Mouse (Mus musculus): Measurements from ENCODE around the gene Golga1. TPM values are rescaled to one million over a fixed set of nuclear protein-coding genes. Genes with fewer than 3 reads are reported as not detected.
A peak's percentile ranks its signal among the peaks of the same experiment; 100 is the strongest.
"Not testable (repeated sequence)": the region's sequence is repeated elsewhere in the genome, so short reads cannot be mapped to it uniquely, and the experiment has no call there.

Golga1 gene
- 27.9 and 28.9 TPM in 2 replicates for polyA plus RNA-seq (2015; fragmentation: Nextera tagmentation; extraction: Ambion mirVana)

- Histone ChIP-seq H3K9me3 (replicated peaks) (no peaks in the 10 kb centered on the region), H3K4me2 (peak within 1 kb of the TSS; percentile 82), H3K4me1 (peaks cover 9% of the 10 kb centered on the region), H3K36me3 (peaks cover 9% of the 10 kb centered on the region; the same call in 1 of the 2 replicates), H3K27ac (replicated peaks) (peak within 1 kb of the TSS; percentile 91), H3K9ac (replicated peaks) (peak within 1 kb of the TSS; percentile 97), H3K27me3 (replicated peaks) (no peaks in the 10 kb centered on the region), H3K4me3 (replicated peaks) (peak within 1 kb of the TSS; percentile 96)
- peak; percentile 98 for ATAC-seq (ENCODE audit: low FRiP score)
- under 1% methylated on average over 50 of the region's 50 CpGs for WGBS
These were observed at the start of gene Golga1 for GRCm38 (mm10) chr2:39065400-39065987. Golga1 (minus strand) TSS chr2:39065541.

- Histone ChIP-seq H3K9ac (replicated peaks) (no peak overlapping the region), H3K4me1 (no peaks in the 10 kb centered on the region), H3K9me3 (replicated peaks) (no peaks in the 10 kb centered on the region), H3K36me3 (peaks cover 56% of the 10 kb centered on the region), H3K4me2 (no peak overlapping the region), H3K27me3 (replicated peaks) (no peaks in the 10 kb centered on the region), H3K27ac (replicated peaks) (no peak overlapping the region), H3K4me3 (replicated peaks) (no peak overlapping the region)
- no peak for ATAC-seq (ENCODE audit: low FRiP score)
- 97% methylated on average over 7 of the region's 7 CpGs for WGBS
These were observed 48.8 kb upstream of the Golga1 start for GRCm38 (mm10) chr2:39114093-39114492.

- H3K4me3 ChIP-seq (replicated peaks): no peak overlapping the region
- no peaks in the 10 kb centered on the region for H3K9me3 ChIP-seq (replicated peaks)
- no peak overlapping the region for H3K4me2 ChIP-seq
- peaks cover 47% of the 10 kb centered on the region for H3K36me3 ChIP-seq
- no peak overlapping the region for H3K27ac ChIP-seq (replicated peaks)
- H3K27me3 ChIP-seq (replicated peaks): no peaks in the 10 kb centered on the region
- H3K9ac ChIP-seq (replicated peaks): no peak overlapping the region
- H3K4me1 ChIP-seq: no peaks in the 10 kb centered on the region
- ATAC-seq (ENCODE audit: low FRiP score): no peak
These were observed 45.2 kb upstream of the Golga1 start for GRCm38 (mm10) chr2:39110514-39110913.

- peaks cover 48% of the 10 kb centered on the region for H3K36me3 ChIP-seq
- not testable (repeated sequence) for H3K9me3 ChIP-seq (replicated peaks); H3K4me3 ChIP-seq (replicated peaks); ATAC-seq (ENCODE audit: low FRiP score); H3K9ac ChIP-seq (replicated peaks); H3K4me1 ChIP-seq; H3K4me2 ChIP-seq; H3K27me3 ChIP-seq (replicated peaks); H3K27ac ChIP-seq (replicated peaks)
These were observed 44.4 kb upstream of the Golga1 start for GRCm38 (mm10) chr2:39109712-39110111.

GRCm38 (mm10) chr2:39099951-39100350 is 34.6 kb upstream of the Golga1 start:
- not testable (repeated sequence) for H3K4me1 ChIP-seq; ATAC-seq (ENCODE audit: low FRiP score); H3K9ac ChIP-seq (replicated peaks); H3K27me3 ChIP-seq (replicated peaks); H3K27ac ChIP-seq (replicated peaks); H3K4me2 ChIP-seq; H3K4me3 ChIP-seq (replicated peaks); H3K9me3 ChIP-seq (replicated peaks)
- 100% methylated on average over 1 of the region's 1 CpGs for WGBS
- peaks cover 38% of the 10 kb centered on the region for H3K36me3 ChIP-seq

- Histone ChIP-seq H3K4me3 (replicated peaks) (no peak overlapping the region), H3K9ac (replicated peaks) (no peak overlapping the region), H3K27ac (replicated peaks) (no peak overlapping the region), H3K36me3 (peaks cover 35% of the 10 kb centered on the region), H3K9me3 (replicated peaks) (no peaks in the 10 kb centered on the region), H3K4me1 (no peaks in the 10 kb centered on the region), H3K27me3 (replicated peaks) (no peaks in the 10 kb centered on the region), H3K4me2 (no peak overlapping the region)
- ATAC-seq (ENCODE audit: low FRiP score): no peak
These were observed 32.7 kb upstream of the Golga1 start for GRCm38 (mm10) chr2:39097993-39098392.

GRCm38 (mm10) chr2:39091966-39092365 is 26.6 kb upstream of the Golga1 start:
- H3K27ac ChIP-seq (replicated peaks): no peak overlapping the region
- no peaks in the 10 kb centered on the region for H3K4me1 ChIP-seq
- H3K9me3 ChIP-seq (replicated peaks): no peaks in the 10 kb centered on the region
- no peak overlapping the region for H3K9ac ChIP-seq (replicated peaks)
- no peak overlapping the region for H3K4me3 ChIP-seq (replicated peaks)
- WGBS: 95% methylated on average over 1 of the region's 1 CpGs
- no peak overlapping the region for H3K4me2 ChIP-seq
- peaks cover 43% of the 10 kb centered on the region for H3K36me3 ChIP-seq
- ATAC-seq (ENCODE audit: low FRiP score): no peak
- H3K27me3 ChIP-seq (replicated peaks): no peaks in the 10 kb centered on the region

- no peak overlapping the region for H3K27ac ChIP-seq (replicated peaks)
- no peaks in the 10 kb centered on the region for H3K9me3 ChIP-seq (replicated peaks)
- H3K9ac ChIP-seq (replicated peaks): no peak overlapping the region
- no peak overlapping the region for H3K4me3 ChIP-seq (replicated peaks)
- H3K27me3 ChIP-seq (replicated peaks): no peaks in the 10 kb centered on the region
- H3K4me2 ChIP-seq: no peak overlapping the region
- no peaks in the 10 kb centered on the region for H3K4me1 ChIP-seq
- ATAC-seq (ENCODE audit: low FRiP score): no peak
- 84% methylated on average over 3 of the region's 3 CpGs for WGBS
- peaks cover 66% of the 10 kb centered on the region for H3K36me3 ChIP-seq
These were observed 17.4 kb upstream of the Golga1 start for GRCm38 (mm10) chr2:39082706-39083105.

- no peak for ATAC-seq (ENCODE audit: low FRiP score)
- no peaks in the 10 kb centered on the region for H3K27me3 ChIP-seq (replicated peaks)
- H3K9ac ChIP-seq (replicated peaks): no peak overlapping the region
- H3K4me1 ChIP-seq: no peaks in the 10 kb centered on the region
- H3K27ac ChIP-seq (replicated peaks): no peak overlapping the region
- H3K4me3 ChIP-seq (replicated peaks): no peak overlapping the region
- H3K4me2 ChIP-seq: no peak overlapping the region
- no peaks in the 10 kb centered on the region for H3K9me3 ChIP-seq (replicated peaks)
- 0 out of 2 replicates have a peak, but pooled peaks cover under 1% of the 10 kb centered on the region for H3K36me3 ChIP-seq
These were observed 5.3 kb upstream of the Golga1 start for GRCm38 (mm10) chr2:39070666-39071065.

- no peaks in the 10 kb centered on the region for H3K9me3 ChIP-seq (replicated peaks)
- ATAC-seq (ENCODE audit: low FRiP score): no peak
- H3K4me3 ChIP-seq (replicated peaks): no peak overlapping the region
- peaks cover 7% of the 10 kb centered on the region for H3K4me1 ChIP-seq
- H3K36me3 ChIP-seq: no peaks in the 10 kb centered on the region
- no peak overlapping the region for H3K9ac ChIP-seq (replicated peaks)
- H3K27me3 ChIP-seq (replicated peaks): no peaks in the 10 kb centered on the region
- WGBS: 69% methylated on average over 1 of the region's 1 CpGs
- H3K4me2 ChIP-seq: no peak overlapping the region
- H3K27ac ChIP-seq (replicated peaks): no peak overlapping the region
These were observed 3.8 kb upstream of the Golga1 start for GRCm38 (mm10) chr2:39069096-39069495.

- ATAC-seq (ENCODE audit: low FRiP score): peak; percentile 50; the same call in 1 of the 2 replicates
- H3K4me2 ChIP-seq: peak overlapping the region; percentile 82
- peak overlapping the region; percentile 91 for H3K27ac ChIP-seq (replicated peaks)
- peaks cover 16% of the 10 kb centered on the region; the same call in 1 of the 2 replicates for H3K36me3 ChIP-seq
- H3K4me1 ChIP-seq: peaks cover 9% of the 10 kb centered on the region
- no peaks in the 10 kb centered on the region for H3K27me3 ChIP-seq (replicated peaks)
- H3K4me3 ChIP-seq (replicated peaks): peak overlapping the region; percentile 96
- WGBS: 6% methylated on average over 25 of the region's 25 CpGs
- no peaks in the 10 kb centered on the region for H3K9me3 ChIP-seq (replicated peaks)
- peak overlapping the region; percentile 97 for H3K9ac ChIP-seq (replicated peaks)
These were observed 498 bp downstream of the Golga1 start for GRCm38 (mm10) chr2:39064687-39065399.

- no peak overlapping the region for H3K9ac ChIP-seq (replicated peaks)
- WGBS: 100% methylated on average over 1 of the region's 1 CpGs
- H3K27me3 ChIP-seq (replicated peaks): no peaks in the 10 kb centered on the region
These were observed 16.8 kb downstream of the Golga1 start for GRCm38 (mm10) chr2:39048515-39048914.

More at GRCm38 (mm10) chr2:39048515-39048914, 16.8 kb downstream of the Golga1 start:
- Histone ChIP-seq H3K4me2 (no peak overlapping the region), H3K27ac (replicated peaks) (no peak overlapping the region), H3K4me1 (no peaks in the 10 kb centered on the region), H3K4me3 (replicated peaks) (no peak overlapping the region), H3K36me3 (peaks cover 70% of the 10 kb centered on the region), H3K9me3 (replicated peaks) (no peaks in the 10 kb centered on the region)
- ATAC-seq (ENCODE audit: low FRiP score): no peak
